In the genomic region with DNA sequence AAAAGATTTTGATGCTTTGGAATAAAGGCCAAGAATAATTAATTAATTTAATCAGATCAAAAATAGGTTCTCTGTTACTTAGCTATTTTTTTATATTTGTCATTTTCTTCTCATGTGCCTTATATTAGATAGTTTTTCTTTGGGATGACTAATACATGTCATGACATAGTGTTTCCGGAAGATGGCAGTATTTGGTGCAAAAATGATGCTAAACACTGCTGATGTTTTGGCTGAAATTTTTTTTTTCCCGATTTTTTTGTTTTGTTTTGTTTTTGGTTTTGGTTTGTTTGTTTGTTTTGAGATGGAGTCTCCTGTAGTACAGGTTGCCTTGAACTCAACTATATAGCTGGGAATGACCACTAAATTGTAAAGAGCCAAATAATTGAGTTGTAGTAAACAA, we compare ENCODE assay signal across 10 mouse cellular contexts. TPM values are rescaled to one million over a fixed set of nuclear protein-coding genes. Genes with fewer than 3 reads are reported as not detected.
DNase-seq lines count a peak whose midpoint lies in the region; ATAC-seq and TF ChIP-seq lines count a peak whose summit lies in the region.
"Had no signal": no experiment of that assay in that cellular context is flagged by ENCODE, and none has a peak within 500 bp of the region (broad histone marks: within the 10 kb centered on the region; RNA-seq: fewer than 3 reads in every experiment).

No protein-coding gene starts in this region.

- H3K27ac ChIP-seq in heart, postnatal 0 days (ENCODE audit: low read depth) = no peak overlapping the region
- no peak overlapping the region for H3K27ac ChIP-seq in heart, embryonic 12.5 days (ENCODE audit: poor library complexity, severe bottlenecking)
- no peak overlapping the region for H3K27ac ChIP-seq in lung, postnatal 0 days (ENCODE audit: low read length)

- ATAC-seq in heart, postnatal 0 days (ENCODE audit: insufficient read depth, low read depth) = no peak
- no peak for ATAC-seq in heart, embryonic 12.5 days (ENCODE audit: insufficient number of reproducible peaks, low FRiP score)
- no peak for ATAC-seq in lung, postnatal 0 days

- peak; percentile 6 for DNase-seq in heart, postnatal 0 days (ENCODE audit: low spot score)
- DNase-seq in lung, postnatal 0 days (ENCODE audit: low spot score) = peak; percentile 22
- no peak for DNase-seq in lung, postnatal 14 days
- DNase-seq in ZHBTc4 (ENCODE audit: low read depth, low spot score) = peak; percentile 4
- DNase-seq in retina, postnatal 7 days (ENCODE audit: low read depth, low spot score) = peak; percentile 5
- no peak for DNase-seq in urinary bladder, postnatal 14 days (ENCODE audit: low spot score)

- no peak for TF ChIP-seq EP300 in heart, postnatal 0 days (IDR thresholded peaks at IDR 0.05; ENCODE audit: low read depth)
- no peak for TF ChIP-seq EP300 in lung, postnatal 0 days (IDR thresholded peaks at IDR 0.05)

- no peak overlapping the region for H3K9ac ChIP-seq in heart, postnatal 0 days (replicated peaks; ENCODE audit: low read depth, low read length)
- no peak overlapping the region for H3K9ac ChIP-seq in heart, embryonic 12.5 days
- no peak overlapping the region for H3K9ac ChIP-seq in lung, postnatal 0 days (replicated peaks; ENCODE audit: low read depth)

- no peak overlapping the region for H3K4me2 ChIP-seq in heart, postnatal 0 days (ENCODE audit: low read depth, low read length)
- no peak overlapping the region for H3K4me2 ChIP-seq in heart, embryonic 12.5 days
- H3K4me2 ChIP-seq in lung, postnatal 0 days (replicated peaks; ENCODE audit: low read depth, low read length) = no peak overlapping the region

- TF ChIP-seq CTCF in heart, postnatal 0 days (IDR thresholded peaks at IDR 0.05; ENCODE audit: low read depth) = peak; percentile 44
- peak; percentile 59 for TF ChIP-seq CTCF in lung, postnatal 0 days (IDR thresholded peaks at IDR 0.05)

- H3K36me3 ChIP-seq in heart, postnatal 0 days (replicated peaks; ENCODE audit: control insufficient read depth, insufficient read depth, low read length) = no peaks in the 10 kb centered on the region
- no peaks in the 10 kb centered on the region for H3K36me3 ChIP-seq in heart, embryonic 12.5 days
- no peaks in the 10 kb centered on the region for H3K36me3 ChIP-seq in lung, postnatal 0 days (ENCODE audit: insufficient read depth, low read length)

- 3% methylated on average over 2 of the region's 2 CpGs for WGBS in heart, postnatal 0 days
- 8% methylated on average over 2 of the region's 2 CpGs for WGBS in heart, embryonic 12.5 days
- 8% methylated on average over 2 of the region's 2 CpGs for WGBS in lung, postnatal 0 days

- no peaks in the 10 kb centered on the region for H3K4me1 ChIP-seq in heart, postnatal 0 days (ENCODE audit: control insufficient read depth, insufficient read depth)
- H3K4me1 ChIP-seq in heart, embryonic 12.5 days (replicated peaks) = no peaks in the 10 kb centered on the region
- H3K4me1 ChIP-seq in lung, postnatal 0 days (ENCODE audit: insufficient read depth, low read depth, low read length) = no peaks in the 10 kb centered on the region

- no peak overlapping the region for H3K4me3 ChIP-seq in heart, postnatal 0 days (ENCODE audit: low read depth, low read length)
- H3K4me3 ChIP-seq in heart, embryonic 12.5 days = no peak overlapping the region
- H3K4me3 ChIP-seq in lung, postnatal 0 days (ENCODE audit: low read depth, low read length) = no peak overlapping the region

- H3K27me3 ChIP-seq in heart, postnatal 0 days (ENCODE audit: control insufficient read depth, insufficient read depth, low read length) = no peaks in the 10 kb centered on the region
- H3K27me3 ChIP-seq in heart, embryonic 12.5 days (replicated peaks) = no peaks in the 10 kb centered on the region
- H3K27me3 ChIP-seq in lung, postnatal 0 days (replicated peaks; ENCODE audit: insufficient read depth, low read length) = no peaks in the 10 kb centered on the region

- H3K9me3 ChIP-seq in heart, postnatal 0 days (replicated peaks; ENCODE audit: control insufficient read depth, low read length) = no peaks in the 10 kb centered on the region
- H3K9me3 ChIP-seq in heart, embryonic 12.5 days (replicated peaks) = no peaks in the 10 kb centered on the region
- H3K9me3 ChIP-seq in lung, postnatal 0 days (ENCODE audit: low read length) = no peaks in the 10 kb centered on the region

RNA-seq across cellular contexts. Expression of gene Gm364, which starts 22.7 kb away (rescaled TPM):
- total RNA-seq in heart, postnatal 0 days (2014; rRNA removed; ENCODE audit: low replicate concordance) = not detected in 2 replicates
- not detected in 2 replicates for polyA plus RNA-seq in heart, postnatal 0 days (2015; fragmentation: Nextera tagmentation; extraction: Ambion mirVana)
- not detected in 2 replicates for polyA plus RNA-seq in heart, embryonic 12.5 days (2016; fragmentation: Nextera tagmentation; extraction: Ambion mirVana)
- not detected in 2 replicates for polyA plus RNA-seq in lung, postnatal 0 days (2015; fragmentation: Nextera tagmentation; extraction: Ambion mirVana)
- total RNA-seq: adrenal gland, postnatal 4 days; heart, postnatal 10 days had no signal
- polyA plus RNA-seq: small intestine, adult 2 months had no signal

RNA-seq across cellular contexts. Expression of gene Rbmx, which starts 38.8 kb away (rescaled TPM):
- total RNA-seq in heart, postnatal 0 days (2014; rRNA removed; ENCODE audit: low replicate concordance) = 54.7 and 80.2 TPM in 2 replicates
- 55.1 and 67.5 TPM in 2 replicates for polyA plus RNA-seq in heart, postnatal 0 days (2015; fragmentation: Nextera tagmentation; extraction: Ambion mirVana)
- 87.5 and 93.0 TPM in 2 replicates for polyA plus RNA-seq in heart, embryonic 12.5 days (2016; fragmentation: Nextera tagmentation; extraction: Ambion mirVana)
- polyA plus RNA-seq in lung, postnatal 0 days (2015; fragmentation: Nextera tagmentation; extraction: Ambion mirVana) = 50.4 and 52.4 TPM in 2 replicates

Comparison
In these comparisons a context has a peak if more than half of its experiments do, and no peak if none do; other contexts are left out.
1. DNase-seq: peak in heart, postnatal 0 days (single experiment), lung, postnatal 0 days (single experiment), ZHBTc4 (single experiment) and retina, postnatal 7 days (single experiment); none in lung, postnatal 14 days (single experiment) and urinary bladder, postnatal 14 days (single experiment).